Mouse (Mus musculus) inflammation-experienced regulatory T-cells (primary cell): ENCODE measurements around the gene Klhl7. TPM values are rescaled to one million over a fixed set of nuclear protein-coding genes. Genes with fewer than 3 reads are reported as not detected.

Source experiments
- polyA plus RNA-seq, 2 experiments: library from polyadenylated mRNA; unstranded; fragments of 100-300 nt; shearing (Covaris generic); gene quantifications; one replicate each; pipeline ENCODE4 v1.2.1; 2017

The Klhl7 gene
- 10 to 100 TPM; 14.0 to 18.9 TPM for polyA plus RNA-seq

GRCm38 (mm10) chr5:24100106-24100809, at the start of gene Klhl7:
TSS of gene Klhl7 (plus strand) at chr5:24100605.

DNA sequence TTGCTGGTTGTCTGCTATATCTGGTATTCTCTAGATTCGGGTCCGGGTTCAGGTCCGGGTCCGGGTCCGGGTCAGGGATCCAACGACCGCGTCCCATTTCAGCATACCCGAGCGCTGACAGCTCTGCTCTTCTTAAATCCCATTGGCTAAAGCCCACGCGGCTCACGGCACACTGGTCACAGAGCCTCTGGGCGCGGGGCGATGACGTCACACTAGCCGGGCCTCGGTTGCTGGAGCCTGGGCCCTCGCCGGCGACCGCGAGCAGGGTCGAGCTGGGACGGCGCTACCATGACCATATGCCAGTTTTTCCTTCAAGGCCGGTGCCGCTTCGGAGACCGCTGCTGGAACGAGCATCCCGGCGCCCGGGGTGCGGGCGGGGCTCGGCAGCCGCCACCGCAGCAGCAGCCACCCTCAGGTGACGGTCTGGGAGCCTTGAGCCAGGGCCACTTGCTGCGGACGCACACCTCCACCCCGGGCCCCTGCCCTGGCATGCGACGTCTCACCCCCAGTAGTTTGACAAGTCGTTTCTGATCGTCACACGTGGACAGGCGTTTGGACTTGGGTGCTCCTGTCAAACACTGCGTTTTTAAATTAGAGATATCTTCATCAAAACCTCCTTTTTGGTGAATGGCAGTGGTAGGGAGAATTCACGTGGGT, 64.5 kb downstream of the Klhl7 start, which contains the start of gene Nupl2:
Gene Nupl2 (plus strand): TSS at position 175 of the 657 bp plus-strand sequence.

Other genes with a start within 250 kb of the Klhl7 start
- 10 to 100 TPM; 17.3 to 18.6 TPM for gene Fam126a, start 69.9 kb upstream of the Klhl7 start, polyA plus RNA-seq
- gene Nupl2, start 64.4 kb downstream of the Klhl7 start, polyA plus RNA-seq, result 10 to 100 TPM in 1 of 2 experiments, 1 to 10 TPM in 1; 7.4 to 15.1 TPM